Mouse (Mus musculus): ENCODE data around the gene Gjb2. TPM values are rescaled to one million over a fixed set of nuclear protein-coding genes. Genes with fewer than 3 reads are reported as not detected.

Gene Gjb2
- polyA plus RNA-seq, 1 experiment = 14.0 TPM

DNA sequence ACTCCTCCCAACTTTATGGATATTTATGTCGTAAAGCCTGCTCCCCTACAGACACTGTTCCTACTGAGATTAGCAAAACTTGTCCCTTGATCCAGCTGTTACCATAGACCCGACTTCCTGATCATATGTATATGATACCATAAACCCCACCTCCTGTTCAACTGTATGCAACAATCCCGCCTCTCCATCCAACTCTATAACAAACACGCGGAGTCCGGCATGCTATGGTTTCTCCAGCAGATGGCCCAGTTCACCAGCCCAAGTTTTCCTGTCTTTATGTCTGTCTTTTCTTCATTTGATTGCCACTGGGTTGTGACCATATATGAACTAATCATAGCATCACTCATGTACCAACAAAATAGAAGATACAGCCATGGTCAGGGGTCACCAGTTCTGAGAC, 29.0 kb downstream of the Gjb2 start:
- no peak for DNase-seq (ENCODE audit: extremely low spot score in 1 of 2, low spot score in 1 of 2)

DNA sequence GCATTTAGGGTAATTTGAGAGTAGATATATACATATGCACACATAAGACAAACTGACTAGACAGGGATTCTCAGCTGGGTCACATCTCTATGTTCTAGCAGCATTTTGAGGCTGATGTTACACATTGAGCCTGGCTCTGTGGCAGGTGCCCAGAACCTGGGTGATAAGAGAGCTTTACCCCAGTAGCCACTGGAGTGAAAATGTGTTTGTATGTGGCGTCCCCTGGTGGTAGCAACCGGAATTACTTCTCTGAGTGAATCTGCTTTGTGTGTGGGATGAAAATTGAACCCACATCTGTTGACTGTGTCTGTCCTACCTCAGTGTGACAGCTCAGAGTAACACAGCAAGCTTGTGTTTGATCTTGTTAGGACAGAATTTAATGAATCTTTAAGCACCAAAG, 34.6 kb downstream of the Gjb2 start:
- DNase-seq (ENCODE audit: extremely low spot score in 1 of 2, low spot score in 1 of 2) = peak in 1 of 2 experiments; percentile 66

DNA sequence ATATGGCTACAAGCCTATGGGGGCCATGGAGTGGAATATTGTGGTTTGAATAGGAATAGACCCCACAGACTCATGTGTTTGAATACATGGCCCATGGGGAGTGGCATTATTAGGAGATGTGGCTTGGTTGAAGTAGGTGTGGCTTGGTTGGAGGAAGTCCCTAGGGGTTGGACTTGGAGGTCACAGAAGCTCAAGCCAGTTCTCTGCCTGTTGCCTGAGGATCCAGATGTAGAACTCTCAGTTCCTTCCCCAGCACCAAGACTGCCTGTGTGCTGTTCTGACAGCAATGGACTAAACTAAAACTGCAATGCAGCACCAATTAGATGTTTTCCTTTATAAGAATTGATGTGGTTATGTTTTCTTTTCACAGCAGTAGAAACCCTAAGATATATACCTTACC, 38.4 kb downstream of the Gjb2 start:
- DNase-seq (ENCODE audit: extremely low spot score in 1 of 2, low spot score in 1 of 2) = no peak

DNA sequence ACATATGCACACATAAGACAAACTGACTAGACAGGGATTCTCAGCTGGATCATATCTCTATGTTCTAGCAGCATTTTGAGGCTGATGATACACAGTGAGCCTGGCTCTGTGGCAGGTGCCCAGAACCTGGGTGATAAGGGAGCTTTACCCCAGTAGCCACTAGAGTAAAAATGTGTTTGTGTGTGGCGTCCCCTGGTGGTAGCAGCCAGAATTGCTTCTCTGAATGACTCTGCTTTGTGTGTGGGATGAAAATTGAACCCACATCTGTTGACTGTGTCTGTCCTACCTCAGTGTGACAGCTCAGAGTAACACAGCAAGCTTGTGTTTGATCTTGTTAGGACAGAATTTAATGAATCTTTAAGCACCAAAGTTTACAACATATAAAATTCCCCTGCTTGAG, 44.5 kb downstream of the Gjb2 start:
- peak; percentile 48 to 84 for DNase-seq (ENCODE audit: extremely low spot score in 1 of 2, low spot score in 1 of 2)

DNA sequence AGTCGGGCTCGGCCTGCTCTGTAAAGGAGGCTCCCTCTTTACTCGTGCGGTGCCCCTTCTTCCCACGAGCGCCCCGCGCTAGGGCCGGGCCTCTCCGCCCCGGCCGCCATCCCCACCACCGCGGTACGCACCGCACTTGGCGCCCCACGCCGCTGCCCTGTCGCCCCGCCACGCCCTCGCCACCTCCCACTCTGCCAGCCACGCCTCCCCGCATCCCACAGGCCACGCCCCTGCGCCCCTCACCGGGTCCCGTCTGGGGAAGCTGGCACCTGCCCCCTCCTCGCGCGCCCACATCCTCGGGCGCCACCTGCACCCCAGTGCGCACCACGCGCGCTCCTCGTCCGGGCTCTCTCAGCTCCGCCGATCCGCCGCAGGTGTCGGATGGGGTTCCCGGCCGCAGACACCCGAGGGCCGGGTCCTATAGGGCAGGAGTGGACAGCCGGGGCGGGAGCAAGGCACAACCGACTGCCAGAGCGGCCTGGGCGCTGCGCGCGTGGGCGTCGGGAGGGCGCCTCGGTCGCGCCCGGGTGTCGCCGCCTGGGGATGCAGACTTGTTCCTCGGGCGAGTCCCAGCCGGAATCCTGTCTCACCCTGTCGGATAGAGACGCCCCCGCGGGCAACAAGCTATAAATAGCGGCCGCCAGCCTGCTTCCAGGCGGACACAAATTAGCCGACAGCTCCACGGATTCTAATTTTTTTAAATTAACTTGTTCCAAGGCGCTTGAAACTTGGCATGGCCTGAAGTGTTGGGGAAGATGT, 46.8 kb downstream of the Gjb2 start, which contains the start of gene Gja3:
Gja3 (minus strand) TSS at position 538 of the 759 bp plus-strand sequence.
- peak in 1 of 2 experiments; percentile 19 for DNase-seq (ENCODE audit: extremely low spot score in 1 of 2, low spot score in 1 of 2)

DNA sequence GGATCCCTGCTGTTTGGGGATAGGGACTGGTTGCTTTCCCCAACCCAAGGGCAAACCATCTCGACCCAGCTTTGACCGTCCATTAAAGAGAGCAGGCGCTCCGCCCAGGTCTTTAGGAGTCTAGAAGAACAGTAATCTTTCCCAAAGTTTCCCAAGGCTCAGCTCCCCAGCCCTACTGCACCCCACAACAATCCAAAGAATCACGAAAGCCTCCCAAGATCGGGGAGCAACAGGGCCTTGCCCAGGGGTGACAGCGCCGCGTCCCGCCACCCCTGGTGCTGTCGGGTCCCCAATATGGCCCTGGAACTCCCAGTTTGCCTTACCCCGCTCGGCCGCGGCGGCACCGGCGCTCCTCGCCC, 47.3 kb downstream of the Gjb2 start:
- DNase-seq (ENCODE audit: extremely low spot score in 1 of 2, low spot score in 1 of 2) = no peak

DNA sequence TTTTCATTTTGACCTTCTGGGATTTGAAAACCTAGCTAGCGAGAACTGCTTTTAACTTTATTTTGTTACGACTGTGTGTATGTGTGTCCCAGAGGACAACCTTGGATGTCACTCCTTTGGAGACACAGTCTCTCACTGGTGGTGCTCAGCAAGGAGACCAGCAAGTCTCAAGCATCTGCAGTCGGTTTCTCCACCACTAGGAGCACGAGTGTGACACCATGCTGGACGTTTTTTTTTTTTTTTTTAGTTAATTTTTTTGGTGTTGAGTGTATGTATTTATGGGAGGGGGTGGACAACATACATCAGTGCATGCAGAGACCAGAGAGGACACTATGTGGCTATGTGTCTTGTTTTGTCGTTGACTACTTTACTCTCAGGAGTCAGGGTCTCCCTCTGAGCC, 51.8 kb downstream of the Gjb2 start:
- no peak for DNase-seq (ENCODE audit: extremely low spot score in 1 of 2, low spot score in 1 of 2)

Other genes starting within 250 kb of the Gjb2 start
- gene Zmym2, start 218.0 kb downstream of the Gjb2 start, polyA plus RNA-seq (2012; rRNA removed) = 38.6 and 45.5 TPM in 2 replicates
- gene Gja3, start 46.6 kb downstream of the Gjb2 start, polyA plus RNA-seq (2012; rRNA removed) = 0.15 and 0.18 TPM in 2 replicates
- 0.54 and 0.55 TPM in 2 replicates for gene Gm4491, start 11.2 kb upstream of the Gjb2 start, polyA plus RNA-seq (2012; rRNA removed)
- 71.7 and 92.0 TPM in 2 replicates for gene Gjb6, start 28.9 kb upstream of the Gjb2 start, polyA plus RNA-seq (2012; rRNA removed)